In the genomic region with DNA sequence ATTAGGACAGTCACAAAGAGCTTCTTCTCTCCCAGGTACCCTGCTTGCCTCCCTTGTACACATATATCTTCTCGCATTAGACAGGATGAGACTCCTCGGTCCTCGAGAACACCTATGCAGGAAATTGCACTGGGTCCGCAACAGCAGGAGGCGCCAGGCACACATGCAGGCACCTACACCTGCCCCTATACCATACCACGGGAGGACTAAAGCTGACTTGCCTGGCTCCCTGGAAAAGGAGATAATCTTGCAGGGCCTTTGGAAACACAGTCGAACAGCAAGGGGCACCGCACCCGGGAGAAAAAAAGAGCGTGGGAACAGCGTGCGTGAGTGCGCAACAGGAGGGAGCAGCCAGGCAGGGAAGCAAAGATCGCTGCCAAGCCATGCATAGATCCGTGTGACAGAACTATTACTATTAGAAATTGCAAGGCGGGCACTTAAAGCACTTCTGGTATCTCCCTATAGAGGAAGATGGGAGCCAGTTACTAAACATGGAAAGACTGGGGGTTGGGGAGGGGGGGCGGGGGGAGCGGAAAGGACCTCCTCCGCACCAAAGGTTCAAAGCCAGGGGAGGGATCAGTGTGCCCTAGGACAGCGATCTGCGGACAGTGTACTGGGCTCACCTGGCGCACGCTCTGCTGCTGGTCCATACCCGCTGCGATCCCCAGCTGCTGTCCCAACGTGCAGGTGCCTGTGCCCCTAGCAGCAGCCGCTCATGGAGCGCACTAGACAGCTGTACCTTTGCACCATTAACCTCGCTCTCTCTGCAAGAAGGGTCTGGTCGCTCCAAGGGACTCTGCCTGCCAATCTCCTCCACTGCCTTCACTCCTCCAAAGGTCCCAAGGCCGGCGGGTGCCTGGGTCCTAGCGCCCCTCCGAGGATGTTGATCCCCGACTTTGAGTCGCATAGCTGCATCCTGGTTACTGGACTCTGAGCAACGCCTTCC, we compare ENCODE assay signal across 9 mouse cellular contexts. TPM values are rescaled to one million over a fixed set of nuclear protein-coding genes. Genes with fewer than 3 reads are reported as not detected.
DNase-seq lines count a peak whose midpoint lies in the region; ATAC-seq and TF ChIP-seq lines count a peak whose summit lies in the region.
"Had no signal": no experiment of that assay in that cellular context is flagged by ENCODE, and none has a peak within 500 bp of the region (broad histone marks: within the 10 kb centered on the region; RNA-seq: fewer than 3 reads in every experiment).

A gene (minus strand): TSS at position 826 of the 946 bp plus-strand sequence.

- H3K9me3 ChIP-seq in heart, embryonic 15.5 days (replicated peaks) = no peaks in the 10 kb centered on the region
- H3K9me3 ChIP-seq in liver, embryonic 12.5 days (replicated peaks) = no peaks in the 10 kb centered on the region

- intact Hi-C loops in gastrocnemius, postnatal 14 days (cut with DNase I; ENCODE audit: low total_unique reads) = no loop called here

- no peaks in the 10 kb centered on the region for H3K36me3 ChIP-seq in heart, embryonic 15.5 days
- H3K36me3 ChIP-seq in liver, embryonic 12.5 days = no peaks in the 10 kb centered on the region

- peak within 1 kb of the TSS; percentile 51; the same call in 1 of the 2 replicates for H3K27ac ChIP-seq in cortical plate, adult 2 months (ENCODE audit: insufficient read depth, low read length)
- H3K27ac ChIP-seq in heart, embryonic 15.5 days = no peak within 1 kb of the TSS
- no peak within 1 kb of the TSS for H3K27ac ChIP-seq in liver, embryonic 12.5 days

- peak; percentile 37 to 43 for DNase-seq in cerebellum, postnatal 10 days
- no peak for DNase-seq in cerebellum, adult 18-20 months
- peak; percentile 67 to 75 for DNase-seq in kidney, postnatal 4 days
- peak; percentile 38 for DNase-seq in ovary, adult 18-20 months (ENCODE audit: low spot score)
- no peak for DNase-seq in gastrocnemius, postnatal 14 days

- TF ChIP-seq CTCF in cortical plate, adult 2 months (IDR thresholded peaks at IDR 0.05; ENCODE audit: extremely low read depth, insufficient read depth, low read length) = peak; percentile 35; the same call in 1 of the 2 replicates

- H3K4me2 ChIP-seq in heart, embryonic 15.5 days = peak within 1 kb of the TSS; percentile 70
- peak within 1 kb of the TSS; percentile 53 for H3K4me2 ChIP-seq in liver, embryonic 12.5 days

- TF ChIP-seq POLR2A in cortical plate, adult 2 months (IDR thresholded peaks at IDR 0.05; ENCODE audit: extremely low read depth, insufficient read depth, low read length) = no peak

- peaks cover 38% of the 10 kb centered on the region for H3K27me3 ChIP-seq in heart, embryonic 15.5 days
- H3K27me3 ChIP-seq in liver, embryonic 12.5 days (replicated peaks) = peaks cover 43% of the 10 kb centered on the region

- no peak for ATAC-seq in heart, embryonic 15.5 days (replicated peaks; ENCODE audit: insufficient number of reproducible peaks, insufficient read depth, low FRiP score, low read depth)
- no peak for ATAC-seq in liver, embryonic 12.5 days

- H3K4me3 ChIP-seq in cortical plate, adult 2 months (ENCODE audit: insufficient read depth, low read length) = peak within 1 kb of the TSS; percentile 88
- H3K4me3 ChIP-seq in heart, embryonic 15.5 days = peak within 1 kb of the TSS; percentile 41
- H3K4me3 ChIP-seq in liver, embryonic 12.5 days = peak within 1 kb of the TSS; percentile 8

- 4% methylated on average over 35 of the region's 37 CpGs for WGBS in heart, embryonic 15.5 days
- WGBS in liver, embryonic 12.5 days (ENCODE audit: insufficient replicate concordance) = 8% methylated on average over 37 of the region's 37 CpGs

- H3K9ac ChIP-seq in heart, embryonic 15.5 days = no peak within 1 kb of the TSS
- H3K9ac ChIP-seq in liver, embryonic 12.5 days = no peak within 1 kb of the TSS

- H3K4me1 ChIP-seq in cortical plate, adult 2 months (ENCODE audit: control insufficient read depth, insufficient read depth, low read length) = no peaks in the 10 kb centered on the region
- peaks cover 8% of the 10 kb centered on the region for H3K4me1 ChIP-seq in heart, embryonic 15.5 days (replicated peaks)
- 0 out of 2 replicates have a peak, but pooled peaks cover 6% of the 10 kb centered on the region for H3K4me1 ChIP-seq in liver, embryonic 12.5 days

RNA-seq across cellular contexts. Expression of the gene that starts here (rescaled TPM):
- polyA plus RNA-seq in cortical plate, adult 2 months (2012; rRNA removed) = 88.4 and 95.9 TPM in 2 replicates
- 0.68 and 1.4 TPM in 2 replicates for polyA plus RNA-seq in heart, embryonic 15.5 days (2015; fragmentation: Nextera tagmentation; extraction: Ambion mirVana)
- polyA plus RNA-seq in liver, embryonic 12.5 days (2016; fragmentation: Nextera tagmentation; extraction: Ambion mirVana) = 0.52 and 0.66 TPM in 2 replicates
- total RNA-seq in gastrocnemius, postnatal 14 days (2021) = 1 to 10 TPM; 3.9 to 5.1 TPM
- total RNA-seq: hematopoietic stem cell, adult 5-6 weeks had no signal

Comparison
In these comparisons a context has a peak if more than half of its experiments do, and no peak if none do; other contexts are left out.
1. RNA of the gene that starts here (polyA plus RNA-seq): 88.4 to 95.9 TPM in cortical plate, adult 2 months; 0.68 to 1.4 TPM in heart, embryonic 15.5 days and 0.52 to 0.66 TPM in liver, embryonic 12.5 days; every median in the first group is over 10 times any median in the second.
2. DNase-seq: peak in cerebellum, postnatal 10 days (2 of 2), kidney, postnatal 4 days (2 of 2) and ovary, adult 18-20 months (single experiment); none in cerebellum, adult 18-20 months (0 of 2) and gastrocnemius, postnatal 14 days (single experiment).
3. H3K4me3 ChIP-seq: peak in every context shown above with its lines; median percentile 88 in cortical plate, adult 2 months; 41 in heart, embryonic 15.5 days; 8 in liver, embryonic 12.5 days.